Mouse (Mus musculus) kidney, embryonic 16.5 days (tissue): ENCODE measurements at regions not wholly inside any gene's neighbourhood (a gene's known extent, or its start where the extent isn't known, plus 50 kb on each side); places are given as distances from the start of the nearest gene placed in this dataset.

Source experiments
- ATAC-seq: fragments of 200-750 bp; cut with Nextera tagmentation; 2 replicates; pipeline ENCODE4 v1.8.0; 2017; ENCODE audit warnings: moderate TSS enrichment; ENCODE audit not compliant: low FRiP score, low TSS enrichment
- H3K27ac ChIP-seq: fragments of 300-500 bp; sonication (generic); 2 replicates; pipeline ENCODE4 v1.5.1; 2014; ENCODE audit warnings: low read length
- H3K27me3 ChIP-seq: fragments of 300-500 bp; sonication (generic); 2 replicates; pipeline ENCODE4 v1.6.1; 2014; ENCODE audit warnings: low read length, control low read depth, mixed read lengths; ENCODE audit not compliant: insufficient read depth
- H3K36me3 ChIP-seq: fragments of 300-500 bp; sonication (generic); 2 replicates; pipeline ENCODE4 v1.6.1; 2014; ENCODE audit warnings: low read length, control low read depth, mixed read lengths; ENCODE audit not compliant: insufficient read depth
- H3K4me1 ChIP-seq: fragments of 300-500 bp; sonication (generic); 2 replicates; pipeline ENCODE4 v1.6.1; 2014; ENCODE audit warnings: low read length, control low read depth, mixed read lengths; ENCODE audit not compliant: insufficient read depth
- H3K4me2 ChIP-seq: fragments of 300-500 bp; sonication (generic); replicated peaks from 2 replicates; pipeline ENCODE4 v1.6.1; 2014; ENCODE audit warnings: low read depth, low read length
- H3K4me3 ChIP-seq: fragments of 300-500 bp; sonication (generic); 2 replicates; pipeline ENCODE4 v1.5.1; 2014; ENCODE audit warnings: mild to moderate bottlenecking, low read length
- H3K9ac ChIP-seq: fragments of 300-500 bp; sonication (generic); replicated peaks from 2 replicates; pipeline ENCODE4 v1.6.1; 2014; ENCODE audit warnings: low read length
- H3K9me3 ChIP-seq: fragments of 300-500 bp; sonication (generic); 2 replicates; pipeline ENCODE4 v1.6.1; 2016; ENCODE audit warnings: low read length, control low read depth
- WGBS: fragments of 180-500 bp; shearing (Covaris S2); extraction: QIAGEN DNeasy Blood & Tissue Kit; methylation state at CpG from one replicate; pipeline ENCODE4 v1.1.7; 2014; 5-methylcytosine and 5-hydroxymethylcytosine counted together

- 67% methylated on average over 3 of the region's 3 CpGs for WGBS
- H3K27ac ChIP-seq: no peak overlapping the region
- ATAC-seq: no peak
Observed at GRCm38 (mm10) chr8:49348602-49349001, 504.9 kb upstream of the Tenm3 start.

GRCm38 (mm10) chr8:49338716-49339115 lies 495.0 kb upstream of the Tenm3 start:
- Histone ChIP-seq H3K27ac (no peak overlapping the region), H3K9me3 (no peaks in the 10 kb centered on the region), H3K4me2 (no peak overlapping the region), H3K4me3 (no peak overlapping the region), H3K9ac (no peak overlapping the region), H3K36me3 (no peaks in the 10 kb centered on the region), H3K27me3 (no peaks in the 10 kb centered on the region), H3K4me1 (no peaks in the 10 kb centered on the region)
- WGBS: 78% methylated on average over 4 of the region's 4 CpGs
- ATAC-seq: no peak

More at GRCm38 (mm10) chr8:49348602-49349001, 504.9 kb upstream of the Tenm3 start:
- Histone ChIP-seq H3K27me3 (no peaks in the 10 kb centered on the region), H3K4me1 (no peaks in the 10 kb centered on the region), H3K4me2 (no peak overlapping the region), H3K4me3 (no peak overlapping the region), H3K9me3 (no peaks in the 10 kb centered on the region), H3K36me3 (no peaks in the 10 kb centered on the region), H3K9ac (no peak overlapping the region)

GRCm38 (mm10) chr8:49326980-49327379 lies 483.2 kb upstream of the Tenm3 start:
- no peaks in the 10 kb centered on the region for H3K4me1 ChIP-seq
- H3K27me3 ChIP-seq: no peaks in the 10 kb centered on the region
- peak overlapping the region; percentile 39 for H3K4me2 ChIP-seq
- ATAC-seq: no peak
- H3K9me3 ChIP-seq: no peaks in the 10 kb centered on the region
- no peaks in the 10 kb centered on the region for H3K36me3 ChIP-seq
- 71% methylated on average over 4 of the region's 4 CpGs for WGBS
- H3K27ac ChIP-seq: no peak overlapping the region
- no peak overlapping the region for H3K9ac ChIP-seq
- no peak overlapping the region for H3K4me3 ChIP-seq

GRCm38 (mm10) chr8:49321404-49321803 lies 477.7 kb upstream of the Tenm3 start:
- no peak overlapping the region for H3K9ac ChIP-seq
- no peaks in the 10 kb centered on the region for H3K36me3 ChIP-seq
- no peak overlapping the region for H3K27ac ChIP-seq
- no peak overlapping the region for H3K4me3 ChIP-seq
- H3K4me2 ChIP-seq: no peak overlapping the region
- H3K4me1 ChIP-seq: no peaks in the 10 kb centered on the region
- H3K9me3 ChIP-seq: no peaks in the 10 kb centered on the region
- H3K27me3 ChIP-seq: no peaks in the 10 kb centered on the region
- ATAC-seq: no peak
- 35% methylated on average over 3 of the region's 3 CpGs for WGBS

GRCm38 (mm10) chr8:49313483-49314278 lies 469.9 kb upstream of the Tenm3 start:
- Histone ChIP-seq H3K9ac (no peak overlapping the region), H3K36me3 (no peaks in the 10 kb centered on the region), H3K27ac (no peak overlapping the region), H3K27me3 (no peaks in the 10 kb centered on the region), H3K4me3 (no peak overlapping the region), H3K9me3 (no peaks in the 10 kb centered on the region), H3K4me2 (no peak overlapping the region), H3K4me1 (no peaks in the 10 kb centered on the region)
- WGBS: 50% methylated on average over 10 of the region's 10 CpGs
- ATAC-seq: no peak

- no peaks in the 10 kb centered on the region for H3K4me1 ChIP-seq
- H3K27me3 ChIP-seq: no peaks in the 10 kb centered on the region
- no peak overlapping the region for H3K9ac ChIP-seq
- ATAC-seq: no peak
- H3K27ac ChIP-seq: no peak overlapping the region
- H3K36me3 ChIP-seq: no peaks in the 10 kb centered on the region
- no peak overlapping the region for H3K4me2 ChIP-seq
- no peaks in the 10 kb centered on the region for H3K9me3 ChIP-seq
- H3K4me3 ChIP-seq: no peak overlapping the region
- WGBS: 49% methylated on average over 5 of the region's 5 CpGs
Observed at GRCm38 (mm10) chr8:49312816-49313215, 469.1 kb upstream of the Tenm3 start.

GRCm38 (mm10) chr8:49282401-49282800 lies 438.6 kb upstream of the Tenm3 start:
- Histone ChIP-seq H3K4me2 (no peak overlapping the region), H3K27ac (no peak overlapping the region), H3K4me3 (no peak overlapping the region), H3K9ac (no peak overlapping the region), H3K4me1 (no peaks in the 10 kb centered on the region), H3K36me3 (no peaks in the 10 kb centered on the region), H3K27me3 (no peaks in the 10 kb centered on the region), H3K9me3 (no peaks in the 10 kb centered on the region)
- WGBS: 63% methylated on average over 4 of the region's 4 CpGs
- no peak for ATAC-seq

- Histone ChIP-seq H3K9ac (no peak overlapping the region), H3K36me3 (no peaks in the 10 kb centered on the region), H3K4me3 (no peak overlapping the region), H3K9me3 (no peaks in the 10 kb centered on the region), H3K4me2 (no peak overlapping the region), H3K4me1 (no peaks in the 10 kb centered on the region), H3K27ac (no peak overlapping the region), H3K27me3 (no peaks in the 10 kb centered on the region)
- no peak for ATAC-seq
- 85% methylated on average over 5 of the region's 5 CpGs for WGBS
Observed at GRCm38 (mm10) chr8:49281254-49281653, 437.5 kb upstream of the Tenm3 start.

- no peaks in the 10 kb centered on the region for H3K27me3 ChIP-seq
- no peak overlapping the region for H3K9ac ChIP-seq
- H3K9me3 ChIP-seq: no peaks in the 10 kb centered on the region
- H3K36me3 ChIP-seq: no peaks in the 10 kb centered on the region
- H3K4me1 ChIP-seq: no peaks in the 10 kb centered on the region
- no peak overlapping the region for H3K4me2 ChIP-seq
- ATAC-seq: no peak
- 89% methylated on average over 4 of the region's 4 CpGs for WGBS
- no peak overlapping the region for H3K4me3 ChIP-seq
- H3K27ac ChIP-seq: no peak overlapping the region
Observed at GRCm38 (mm10) chr8:49274031-49274430, 430.3 kb upstream of the Tenm3 start.

- no peak for ATAC-seq
- H3K4me2 ChIP-seq: no peak overlapping the region
- H3K27me3 ChIP-seq: no peaks in the 10 kb centered on the region
- no peak overlapping the region for H3K9ac ChIP-seq
- no peak overlapping the region for H3K4me3 ChIP-seq
- H3K9me3 ChIP-seq: no peaks in the 10 kb centered on the region
- H3K36me3 ChIP-seq: no peaks in the 10 kb centered on the region
- no peak overlapping the region for H3K27ac ChIP-seq
- H3K4me1 ChIP-seq: no peaks in the 10 kb centered on the region
- 95% methylated on average over 1 of the region's 1 CpGs for WGBS
Observed at GRCm38 (mm10) chr8:49273109-49273508, 429.4 kb upstream of the Tenm3 start.
